Mouse (Mus musculus): Measurements from ENCODE around the gene Tcf7l1. TPM values are rescaled to one million over a fixed set of nuclear protein-coding genes. Genes with fewer than 3 reads are reported as not detected.

Gene Tcf7l1
- total RNA-seq, 2 experiments from 2014 or later, result 4.9 to 7.5 TPM

DNA sequence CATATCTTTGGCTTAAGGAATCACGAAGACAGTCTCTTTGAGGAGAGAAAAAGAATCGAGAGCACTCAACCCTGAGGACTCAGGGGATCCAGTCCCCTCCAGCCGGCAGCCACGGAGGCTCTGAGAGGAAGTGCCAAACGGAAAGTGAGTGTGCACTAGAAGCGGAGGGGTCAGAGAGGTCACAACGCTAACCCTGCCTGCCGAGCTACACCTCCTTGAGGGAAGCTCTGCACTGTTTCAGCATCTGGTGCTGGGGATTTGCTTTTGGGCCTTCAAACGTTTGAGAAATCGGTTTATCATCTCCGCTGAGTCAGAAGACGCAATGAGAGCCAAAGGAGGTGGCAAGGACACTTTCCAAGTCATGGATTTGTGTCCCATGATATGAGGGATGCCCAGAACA, 53.8 kb downstream of the Tcf7l1 start:
- TF ChIP-seq CTCF (IDR thresholded peaks at IDR 0.05), result no peak
- intact Hi-C loops (cut with DNase I), result no loop called here
- no peak overlapping the region for H3K27ac ChIP-seq
- H3K4me3 ChIP-seq, result no peak overlapping the region
- DNase-seq, result no peak

DNA sequence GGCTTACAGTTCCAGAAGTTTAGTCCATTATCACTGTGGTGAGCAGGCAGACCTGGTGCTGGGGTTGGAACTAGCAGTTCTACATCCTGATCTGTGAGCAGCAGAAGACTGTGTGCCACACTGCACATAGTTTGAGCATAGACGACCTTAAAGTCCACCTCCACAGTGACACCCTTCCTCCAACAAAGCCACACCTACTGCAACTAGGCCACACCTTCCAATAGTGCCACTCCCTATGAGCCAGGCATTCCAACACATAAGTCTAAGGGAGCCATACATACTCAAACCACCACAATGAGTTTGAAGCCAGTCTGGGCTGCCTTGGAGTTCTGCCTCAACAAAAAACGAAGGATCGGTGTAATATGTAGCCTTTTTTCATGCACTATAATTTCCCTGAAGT, 55.7 kb downstream of the Tcf7l1 start:
- Histone ChIP-seq H3K27ac (no peak overlapping the region), H3K4me3 (no peak overlapping the region)
- intact Hi-C loops (cut with DNase I), result no loop called here
- DNase-seq, result no peak
- no peak for TF ChIP-seq CTCF (IDR thresholded peaks at IDR 0.05)

DNA sequence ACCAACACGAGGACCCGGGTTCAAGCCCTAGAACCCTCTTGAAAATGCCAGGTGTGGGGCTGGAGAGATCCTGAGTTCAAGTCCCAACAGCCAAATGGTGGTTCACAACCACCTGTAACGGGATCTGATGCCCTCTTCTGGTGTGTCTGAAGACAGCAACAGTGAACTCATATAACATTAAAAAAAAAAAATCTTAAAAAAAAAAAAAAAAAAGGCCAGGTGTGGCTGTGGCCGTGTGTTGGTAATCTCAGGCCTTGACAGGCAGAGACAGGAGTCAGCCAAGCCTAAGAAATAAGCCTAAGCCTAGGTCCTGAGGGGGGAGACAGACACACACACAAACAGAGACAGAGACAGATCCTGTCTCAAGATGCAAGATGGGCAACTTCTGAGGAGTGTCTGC, 56.9 kb downstream of the Tcf7l1 start:
- intact Hi-C loops (cut with DNase I), result no loop called here
- DNase-seq, result no peak
- TF ChIP-seq CTCF (IDR thresholded peaks at IDR 0.05), result no peak
- no peak overlapping the region for H3K27ac ChIP-seq
- H3K4me3 ChIP-seq, result no peak overlapping the region

- intact Hi-C loops (cut with DNase I), result no loop called here
- TF ChIP-seq CTCF (IDR thresholded peaks at IDR 0.05), result no peak
- no peak overlapping the region for H3K27ac ChIP-seq
- no peak overlapping the region for H3K4me3 ChIP-seq
- no peak for DNase-seq
Observed at GRCm38 (mm10) chr6:72730560-72730849, 58.5 kb downstream of the Tcf7l1 start.

GRCm38 (mm10) chr6:72729831-72730559, 59.1 kb downstream of the Tcf7l1 start:
- DNase-seq, result no peak
- Histone ChIP-seq H3K27ac (no peak overlapping the region), H3K4me3 (no peak overlapping the region)
- TF ChIP-seq CTCF (IDR thresholded peaks at IDR 0.05), result no peak
- intact Hi-C loops (cut with DNase I), result no loop called here

GRCm38 (mm10) chr6:72727826-72728225, 61.2 kb downstream of the Tcf7l1 start:
- intact Hi-C loops (cut with DNase I), result no loop called here
- H3K4me3 ChIP-seq, result no peak overlapping the region
- H3K27ac ChIP-seq, result no peak overlapping the region
- no peak for DNase-seq
- no peak for TF ChIP-seq CTCF (IDR thresholded peaks at IDR 0.05)

- H3K27ac ChIP-seq, result no peak overlapping the region
- DNase-seq, result no peak
- H3K4me3 ChIP-seq, result no peak overlapping the region
- intact Hi-C loops (cut with DNase I), result no loop called here
- TF ChIP-seq CTCF (IDR thresholded peaks at IDR 0.05), result no peak
Observed at GRCm38 (mm10) chr6:72724494-72725180, 64.4 kb downstream of the Tcf7l1 start.

- Histone ChIP-seq H3K4me3 (no peak overlapping the region), H3K27ac (no peak overlapping the region)
- DNase-seq, result no peak
- TF ChIP-seq CTCF (IDR thresholded peaks at IDR 0.05), result no peak
- intact Hi-C loops (cut with DNase I), result no loop called here
Observed at GRCm38 (mm10) chr6:72723731-72724385, 65.2 kb downstream of the Tcf7l1 start.

- TF ChIP-seq CTCF (IDR thresholded peaks at IDR 0.05), result no peak
- intact Hi-C loops (cut with DNase I), result no loop called here
- DNase-seq, result no peak
- no peak overlapping the region for H3K4me3 ChIP-seq
- no peak overlapping the region for H3K27ac ChIP-seq
Observed at GRCm38 (mm10) chr6:72723143-72723542, 65.9 kb downstream of the Tcf7l1 start.

DNA sequence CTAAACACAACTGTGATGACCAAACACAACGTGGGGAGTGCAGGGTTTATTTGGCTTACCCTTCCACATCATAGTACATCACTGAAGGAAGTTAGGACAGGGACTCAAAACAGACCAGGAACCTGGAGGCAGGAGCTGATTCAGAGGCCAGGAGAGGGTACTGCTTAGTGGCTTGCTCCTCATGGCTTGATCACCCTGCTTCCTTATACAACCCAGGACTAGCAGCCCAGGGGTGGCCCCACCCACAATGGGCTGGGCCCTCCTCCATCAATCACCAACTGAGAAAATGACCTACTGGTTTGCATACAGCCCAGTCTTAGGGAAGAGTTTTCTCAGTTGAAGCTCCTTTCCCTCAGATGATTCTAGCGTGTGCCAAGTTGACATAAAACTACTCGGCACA, 68.2 kb downstream of the Tcf7l1 start:
- no peak overlapping the region for H3K27ac ChIP-seq
- no peak for TF ChIP-seq CTCF (IDR thresholded peaks at IDR 0.05)
- DNase-seq, result no peak

DNA sequence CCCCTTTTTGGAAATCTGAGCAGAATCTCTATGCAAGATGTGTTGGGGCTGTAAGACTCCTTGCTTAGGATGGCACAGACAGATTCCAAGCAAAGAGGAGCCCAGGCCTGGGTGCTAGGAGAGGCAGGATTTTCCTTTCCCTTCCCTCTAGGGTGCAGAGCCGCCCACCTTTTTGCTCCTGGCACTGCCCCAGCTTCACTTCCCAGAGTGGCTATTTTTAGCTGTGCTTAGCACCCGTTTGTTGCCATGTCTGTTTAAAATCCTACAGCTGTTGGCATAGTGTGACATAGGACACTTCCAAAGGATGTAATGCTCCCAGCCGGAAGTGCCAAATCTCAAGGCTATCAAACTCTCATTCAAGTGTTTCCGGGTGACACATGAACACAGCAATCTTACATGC, 74.3 kb downstream of the Tcf7l1 start:
- H3K27ac ChIP-seq, result peak overlapping the region; percentile 16; the same call in 1 of the 2 replicates
- 0 out of 2 replicates have a peak, but pooled peaks have one; percentile 3 for TF ChIP-seq CTCF (IDR thresholded peaks at IDR 0.05)
- intact Hi-C loops (cut with DNase I), result no loop called here
- DNase-seq, result peak; percentile 52
- H3K4me3 ChIP-seq, result no peak overlapping the region

More for the DNA sequence above, 68.2 kb downstream of the Tcf7l1 start:
- intact Hi-C loops (cut with DNase I), result no loop called here
- H3K4me3 ChIP-seq, result no peak overlapping the region

DNA sequence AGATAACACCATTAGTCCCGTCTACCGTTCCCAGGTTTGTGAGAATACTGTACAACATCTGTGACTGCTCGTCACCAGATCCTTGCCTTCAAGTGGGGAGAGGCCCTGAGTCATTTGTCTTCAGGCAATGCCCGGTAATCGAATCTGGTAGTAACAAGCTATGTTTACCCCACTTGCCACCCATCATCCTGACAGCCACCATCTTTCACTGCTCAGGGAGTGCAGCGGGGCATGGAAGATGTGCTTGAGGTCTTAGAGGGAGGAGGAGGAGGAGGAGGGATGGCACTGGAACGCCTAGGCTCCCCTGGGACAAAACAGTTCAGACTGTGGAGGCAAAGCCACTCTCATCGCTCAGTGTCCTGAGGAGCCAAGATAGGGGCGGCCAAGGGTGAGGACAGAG, 74.8 kb downstream of the Tcf7l1 start:
- no peak for TF ChIP-seq CTCF (IDR thresholded peaks at IDR 0.05)
- Histone ChIP-seq H3K4me3 (no peak overlapping the region), H3K27ac (peak overlapping the region; percentile 16; the same call in 1 of the 2 replicates)
- intact Hi-C loops (cut with DNase I), result no loop called here
- DNase-seq, result no peak

GRCm38 (mm10) chr6:72711508-72712081, 77.5 kb downstream of the Tcf7l1 start:
- intact Hi-C loops (cut with DNase I), result no loop called here
- no peak overlapping the region for H3K4me3 ChIP-seq
- DNase-seq, result no peak
- TF ChIP-seq CTCF (IDR thresholded peaks at IDR 0.05), result no peak
- no peak overlapping the region for H3K27ac ChIP-seq
